Mouse (Mus musculus): ENCODE data around the gene Rnaset2b. TPM values are rescaled to one million over a fixed set of nuclear protein-coding genes. Genes with fewer than 3 reads are reported as not detected.
A peak's percentile ranks its signal among the peaks of the same experiment; 100 is the strongest.
"Not testable (repeated sequence)": the region's sequence is repeated elsewhere in the genome, so short reads cannot be mapped to it uniquely, and the experiment has no call there.

Gene Rnaset2b
- polyA plus RNA-seq, 1 experiment from 2014 or later, result 237 TPM

DNA sequence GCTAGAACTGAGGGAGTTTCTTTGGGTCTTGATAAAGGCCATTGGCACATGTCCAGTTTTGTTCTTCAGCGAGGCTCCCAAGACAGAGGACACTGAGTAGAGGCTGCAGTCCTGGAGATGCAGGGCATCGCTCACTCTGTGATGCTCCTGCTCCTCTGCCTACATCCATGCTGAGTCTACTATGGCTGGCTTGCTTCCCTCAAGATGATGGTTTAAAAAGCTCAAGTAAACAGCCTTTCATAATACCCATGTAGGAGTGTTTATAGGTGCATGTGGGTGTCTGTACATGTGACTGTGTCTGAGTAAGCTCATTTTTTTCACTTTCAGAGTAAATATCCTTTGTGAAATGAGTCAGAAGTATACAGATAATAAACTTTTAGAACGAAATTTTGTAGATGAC lies 4.6 kb downstream of the Rnaset2b start:
- H3K4me3 ChIP-seq (ENCODE audit: low read depth, low read length); H3K27ac ChIP-seq (ENCODE audit: low read depth, low read length); H3K9ac ChIP-seq (ENCODE audit: low read depth, low read length); H3K9me3 ChIP-seq (replicated peaks; ENCODE audit: control insufficient read depth, low read length); H3K4me2 ChIP-seq; H3K27me3 ChIP-seq (ENCODE audit: control insufficient read depth, insufficient read depth, low read length); ATAC-seq (replicated peaks; ENCODE audit: insufficient number of reproducible peaks, low FRiP score, low TSS enrichment); H3K36me3 ChIP-seq (ENCODE audit: control insufficient read depth, insufficient read depth, low read length); H3K4me1 ChIP-seq (ENCODE audit: control insufficient read depth, insufficient read depth, low read length): not testable (repeated sequence)
- WGBS (ENCODE audit: insufficient replicate concordance), result 58% methylated on average over 3 of the region's 3 CpGs

DNA sequence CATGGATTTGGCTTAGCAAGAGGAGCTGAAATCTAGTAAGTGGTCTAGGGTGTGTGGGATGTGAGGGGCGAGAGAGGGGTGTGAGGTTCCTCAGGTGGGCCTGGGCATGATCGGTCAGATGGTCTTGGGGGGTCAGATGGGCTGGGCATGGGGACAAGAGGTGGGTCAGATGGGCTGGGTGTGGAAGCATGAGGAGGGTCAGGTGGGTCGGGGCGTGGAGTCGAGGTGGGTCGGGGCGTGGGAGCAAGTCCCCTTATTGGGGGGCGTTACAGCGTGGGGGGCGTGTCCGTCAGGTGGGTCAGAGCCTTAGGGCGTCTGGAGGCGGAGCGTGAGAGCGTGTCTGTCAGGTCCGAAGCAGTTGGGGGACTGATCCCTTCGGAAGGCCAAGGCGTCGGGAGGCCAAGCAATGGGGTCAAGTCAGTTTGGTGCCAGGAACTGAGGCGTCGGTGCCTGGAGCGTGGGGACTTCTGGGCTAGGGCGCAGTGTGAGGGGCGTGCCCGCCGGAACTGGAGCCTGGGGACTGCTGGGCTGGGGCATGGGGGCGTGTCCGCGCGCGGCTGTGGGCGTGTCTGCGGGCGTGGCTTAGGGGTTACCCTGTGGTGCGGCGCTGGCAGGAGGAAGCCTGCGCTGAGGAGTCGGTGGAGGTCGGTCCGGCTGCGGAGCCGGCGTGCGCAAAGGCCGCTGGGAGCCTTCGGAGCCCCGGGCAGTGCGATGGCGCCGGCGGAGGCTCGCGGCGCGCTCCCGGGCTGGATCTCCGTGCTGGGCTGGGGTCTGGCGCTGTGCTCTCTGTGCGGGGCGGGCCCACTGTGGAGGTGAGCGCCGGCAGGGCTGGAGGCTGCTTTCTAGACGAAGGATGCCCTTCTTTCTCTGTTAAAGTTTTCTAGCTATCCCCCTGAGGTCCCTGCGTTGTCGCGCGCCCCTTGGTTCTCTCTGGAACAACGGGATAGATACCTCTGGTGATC lies 8.1 kb downstream of the Rnaset2b start, which contains the start of gene Gm49721:
Gm49721 (plus strand) TSS at position 618 of the 962 bp plus-strand sequence.
- under 1% methylated on average over 41 of the region's 68 CpGs for WGBS (ENCODE audit: insufficient replicate concordance)

DNA sequence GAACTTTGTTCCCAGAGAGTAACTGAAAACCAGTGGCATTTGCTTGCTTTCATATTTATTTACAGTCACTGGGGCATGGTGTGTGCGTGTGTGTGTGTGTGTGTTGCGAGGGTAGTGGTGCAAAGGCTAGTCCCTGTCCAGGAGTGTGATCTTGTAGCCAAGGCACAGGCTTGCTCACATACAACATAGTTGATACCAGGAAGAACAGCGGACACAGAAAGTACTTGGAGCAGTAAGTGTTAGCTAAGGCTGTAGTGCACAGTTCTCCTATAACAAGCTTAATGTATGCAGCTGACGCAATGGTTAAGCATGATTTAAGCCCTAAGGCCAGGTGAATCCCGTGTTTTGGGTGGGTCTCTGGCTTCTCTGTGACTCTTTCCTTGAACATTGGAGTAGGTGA lies 8.9 kb downstream of the Rnaset2b start:
- not testable (repeated sequence) for H3K36me3 ChIP-seq (ENCODE audit: control insufficient read depth, insufficient read depth, low read length); ATAC-seq (replicated peaks; ENCODE audit: insufficient number of reproducible peaks, low FRiP score, low TSS enrichment); H3K4me1 ChIP-seq (ENCODE audit: control insufficient read depth, insufficient read depth, low read length); H3K27me3 ChIP-seq (ENCODE audit: control insufficient read depth, insufficient read depth, low read length); H3K9me3 ChIP-seq (replicated peaks; ENCODE audit: control insufficient read depth, low read length); H3K27ac ChIP-seq (ENCODE audit: low read depth, low read length)
- H3K4me2 ChIP-seq, result peak overlapping the region; percentile 57
- peak overlapping the region; percentile 58 for H3K4me3 ChIP-seq (ENCODE audit: low read depth, low read length)
- 20% methylated on average over 4 of the region's 5 CpGs for WGBS (ENCODE audit: insufficient replicate concordance)
- H3K9ac ChIP-seq (ENCODE audit: low read depth, low read length), result peak overlapping the region; percentile 70; the same call in 1 of the 2 replicates

More for the DNA sequence above, 8.1 kb downstream of the Rnaset2b start, which contains the start of gene Gm49721:
- peak within 1 kb of the TSS; percentile 58 for H3K4me3 ChIP-seq (ENCODE audit: low read depth, low read length)
- H3K9ac ChIP-seq (ENCODE audit: low read depth, low read length), result peak within 1 kb of the TSS; percentile 70; the same call in 1 of the 2 replicates
- not testable (repeated sequence) for H3K4me1 ChIP-seq (ENCODE audit: control insufficient read depth, insufficient read depth, low read length); H3K36me3 ChIP-seq (ENCODE audit: control insufficient read depth, insufficient read depth, low read length); H3K9me3 ChIP-seq (replicated peaks; ENCODE audit: control insufficient read depth, low read length); H3K27me3 ChIP-seq (ENCODE audit: control insufficient read depth, insufficient read depth, low read length)
- peak; percentile 99 for ATAC-seq (replicated peaks; ENCODE audit: insufficient number of reproducible peaks, low FRiP score, low TSS enrichment)
- peak within 1 kb of the TSS; percentile 59 for H3K4me2 ChIP-seq
- H3K27ac ChIP-seq (ENCODE audit: low read depth, low read length), result peak within 1 kb of the TSS; percentile 59; the same call in 1 of the 2 replicates

DNA sequence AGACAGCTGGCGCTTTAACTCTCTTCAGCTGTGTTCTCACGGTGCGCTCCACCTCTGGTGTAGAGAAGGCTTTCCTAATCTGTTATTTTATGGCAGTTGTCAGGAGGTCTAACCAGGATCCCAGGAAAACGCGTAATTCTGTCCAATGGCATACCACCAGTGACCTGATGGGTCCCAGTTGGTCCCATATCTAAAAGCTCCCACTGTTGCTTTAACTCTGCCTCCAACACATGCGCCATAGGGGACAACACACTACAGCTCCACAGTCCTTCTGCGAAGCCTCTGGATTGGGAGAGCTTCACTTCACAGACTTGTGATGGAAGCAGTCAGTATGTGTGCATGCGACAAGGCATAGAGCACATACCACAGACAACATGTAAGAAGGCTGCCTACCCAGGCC lies 9.7 kb downstream of the Rnaset2b start:
- not testable (repeated sequence) for H3K36me3 ChIP-seq (ENCODE audit: control insufficient read depth, insufficient read depth, low read length); H3K27ac ChIP-seq (ENCODE audit: low read depth, low read length); H3K4me1 ChIP-seq (ENCODE audit: control insufficient read depth, insufficient read depth, low read length); H3K4me3 ChIP-seq (ENCODE audit: low read depth, low read length); H3K27me3 ChIP-seq (ENCODE audit: control insufficient read depth, insufficient read depth, low read length); H3K4me2 ChIP-seq; H3K9ac ChIP-seq (ENCODE audit: low read depth, low read length); H3K9me3 ChIP-seq (replicated peaks; ENCODE audit: control insufficient read depth, low read length); ATAC-seq (replicated peaks; ENCODE audit: insufficient number of reproducible peaks, low FRiP score, low TSS enrichment)
- WGBS (ENCODE audit: insufficient replicate concordance), result 90% methylated on average over 5 of the region's 8 CpGs

DNA sequence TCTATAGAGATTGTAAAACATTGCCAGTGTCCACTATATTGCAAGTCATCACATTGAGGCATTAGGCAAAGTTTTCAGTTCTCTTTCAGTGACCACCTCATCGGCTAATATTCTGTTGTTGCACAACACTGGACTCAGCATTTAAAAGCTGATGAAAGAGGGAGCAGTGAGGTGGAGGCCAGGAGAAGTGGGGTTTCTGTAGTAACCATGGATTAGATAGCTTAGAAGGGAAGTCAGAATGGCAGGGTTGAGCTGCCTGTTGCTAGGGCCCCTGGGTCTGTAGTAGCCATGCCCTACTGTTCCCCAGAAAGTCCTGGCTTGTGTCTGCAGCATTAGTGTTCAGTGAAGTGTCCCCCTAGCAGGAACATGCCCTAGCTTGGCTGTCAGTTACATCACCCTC lies 15.7 kb downstream of the Rnaset2b start:
- ATAC-seq (replicated peaks; ENCODE audit: insufficient number of reproducible peaks, low FRiP score, low TSS enrichment); H3K4me3 ChIP-seq (ENCODE audit: low read depth, low read length); H3K4me2 ChIP-seq; H3K9ac ChIP-seq (ENCODE audit: low read depth, low read length); H3K36me3 ChIP-seq (ENCODE audit: control insufficient read depth, insufficient read depth, low read length); H3K9me3 ChIP-seq (replicated peaks; ENCODE audit: control insufficient read depth, low read length); H3K27ac ChIP-seq (ENCODE audit: low read depth, low read length); H3K4me1 ChIP-seq (ENCODE audit: control insufficient read depth, insufficient read depth, low read length); H3K27me3 ChIP-seq (ENCODE audit: control insufficient read depth, insufficient read depth, low read length): not testable (repeated sequence)
- WGBS (ENCODE audit: insufficient replicate concordance), result 95% methylated on average over 1 of the region's 1 CpGs

DNA sequence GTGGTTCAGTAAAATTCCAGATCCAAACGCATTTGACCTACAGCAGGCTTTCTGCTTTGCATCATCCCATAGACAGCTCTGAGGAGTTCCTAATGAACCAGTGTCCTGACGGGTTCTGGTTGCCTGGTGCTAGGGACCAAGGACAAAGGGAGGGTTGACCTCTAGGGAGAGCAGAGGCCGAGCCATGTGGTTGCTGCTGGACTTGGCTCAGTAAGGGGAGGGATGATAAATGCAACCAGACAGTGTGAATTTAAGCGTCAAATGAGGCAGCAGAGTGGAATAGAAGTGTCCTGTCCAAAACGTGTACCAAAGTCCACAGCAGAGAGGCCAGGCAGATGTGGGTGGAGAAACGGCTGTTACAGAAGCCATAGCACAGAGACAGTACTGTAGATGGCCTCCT lies 25.1 kb downstream of the Rnaset2b start:
- not testable (repeated sequence) for H3K9ac ChIP-seq (ENCODE audit: low read depth, low read length); H3K4me2 ChIP-seq; H3K4me1 ChIP-seq (ENCODE audit: control insufficient read depth, insufficient read depth, low read length); H3K36me3 ChIP-seq (ENCODE audit: control insufficient read depth, insufficient read depth, low read length); H3K27me3 ChIP-seq (ENCODE audit: control insufficient read depth, insufficient read depth, low read length); H3K4me3 ChIP-seq (ENCODE audit: low read depth, low read length); ATAC-seq (replicated peaks; ENCODE audit: insufficient number of reproducible peaks, low FRiP score, low TSS enrichment); H3K27ac ChIP-seq (ENCODE audit: low read depth, low read length); H3K9me3 ChIP-seq (replicated peaks; ENCODE audit: control insufficient read depth, low read length)
- WGBS (ENCODE audit: insufficient replicate concordance), result no CpG with 5 or more reads among the region's 6 CpGs

DNA sequence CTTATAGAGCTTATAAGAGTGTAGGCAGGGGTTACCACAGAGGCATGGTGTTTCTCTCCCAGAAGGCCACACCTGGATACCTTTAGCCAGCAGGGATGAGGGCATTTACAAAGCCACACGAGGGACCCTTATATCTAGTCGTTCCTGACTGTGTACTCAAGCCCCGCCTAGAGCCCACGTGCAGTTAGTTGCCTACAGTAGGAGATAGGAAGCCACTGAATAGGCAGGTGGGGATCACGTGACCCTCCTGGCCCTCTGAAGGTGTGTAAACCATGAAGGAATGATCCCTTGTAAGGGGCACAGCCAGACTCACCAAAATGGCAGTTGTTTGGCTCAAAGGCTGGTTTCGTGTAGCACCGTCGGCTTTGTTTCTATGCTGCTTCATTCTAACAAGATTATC lies 26.4 kb downstream of the Rnaset2b start:
- not testable (repeated sequence) for H3K27me3 ChIP-seq (ENCODE audit: control insufficient read depth, insufficient read depth, low read length); H3K4me1 ChIP-seq (ENCODE audit: control insufficient read depth, insufficient read depth, low read length); H3K4me3 ChIP-seq (ENCODE audit: low read depth, low read length); H3K36me3 ChIP-seq (ENCODE audit: control insufficient read depth, insufficient read depth, low read length); H3K4me2 ChIP-seq; H3K27ac ChIP-seq (ENCODE audit: low read depth, low read length); H3K9me3 ChIP-seq (replicated peaks; ENCODE audit: control insufficient read depth, low read length); ATAC-seq (replicated peaks; ENCODE audit: insufficient number of reproducible peaks, low FRiP score, low TSS enrichment); H3K9ac ChIP-seq (ENCODE audit: low read depth, low read length)
- 83% methylated on average over 8 of the region's 8 CpGs for WGBS (ENCODE audit: insufficient replicate concordance)

DNA sequence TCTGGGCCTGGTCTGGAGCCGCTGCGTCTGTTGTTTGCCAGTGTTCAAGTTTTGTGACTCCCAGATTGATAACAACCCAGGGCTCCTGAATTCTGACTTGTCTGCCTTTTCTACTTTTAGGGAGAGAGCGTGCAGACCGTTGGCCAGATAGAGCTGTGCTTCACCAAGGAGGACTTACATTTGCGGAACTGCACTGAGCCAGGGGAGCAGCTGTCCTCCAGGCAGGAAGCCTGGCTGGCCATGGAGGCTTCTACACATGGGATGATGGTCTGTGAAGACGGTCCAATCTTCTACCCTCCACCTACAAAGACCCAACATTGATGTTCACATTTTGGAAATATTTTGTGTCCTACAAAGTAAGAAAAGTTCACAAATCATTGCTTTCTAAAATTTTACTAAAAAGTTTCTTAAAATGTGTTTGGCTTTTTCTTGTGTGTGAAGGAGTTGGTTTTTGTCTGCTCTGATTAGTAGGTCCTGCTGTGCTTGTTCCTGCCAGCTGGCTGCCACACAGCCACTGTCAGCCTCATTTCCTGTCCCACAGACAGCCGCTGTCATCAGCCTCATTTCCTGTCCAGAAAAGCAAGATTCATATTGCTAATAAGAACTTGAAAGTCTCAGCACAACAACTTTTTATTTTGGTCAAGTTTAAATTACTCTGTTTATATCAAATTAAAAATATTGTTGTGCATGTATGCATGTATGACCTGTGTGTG lies 27.5 kb downstream of the Rnaset2b start:
- not testable (repeated sequence) for H3K9me3 ChIP-seq (replicated peaks; ENCODE audit: control insufficient read depth, low read length); H3K36me3 ChIP-seq (ENCODE audit: control insufficient read depth, insufficient read depth, low read length); H3K9ac ChIP-seq (ENCODE audit: low read depth, low read length); H3K4me2 ChIP-seq; H3K27me3 ChIP-seq (ENCODE audit: control insufficient read depth, insufficient read depth, low read length); ATAC-seq (replicated peaks; ENCODE audit: insufficient number of reproducible peaks, low FRiP score, low TSS enrichment); H3K4me1 ChIP-seq (ENCODE audit: control insufficient read depth, insufficient read depth, low read length); H3K4me3 ChIP-seq (ENCODE audit: low read depth, low read length); H3K27ac ChIP-seq (ENCODE audit: low read depth, low read length)
- no CpG with 5 or more reads among the region's 7 CpGs for WGBS (ENCODE audit: insufficient replicate concordance)
